Mouse (Mus musculus): Measurements from ENCODE around the gene Cdkal1.

GRCm38 (mm10) chr13:29550203-29550602, 305.3 kb downstream of the Cdkal1 start:
- TF ChIP-seq CTCF (IDR thresholded peaks at IDR 0.05; ENCODE audit: borderline replicate concordance, extremely low read depth, insufficient read depth, insufficient read length) (no peak), POLR2A (IDR thresholded peaks at IDR 0.05; ENCODE audit: borderline replicate concordance, extremely low read depth, insufficient read depth, insufficient read length, poor library complexity, severe bottlenecking) (no peak)

All from brain, embryonic 14.5 days (tissue).